Mouse (Mus musculus) duodenum, adult 2 months (tissue): ENCODE measurements around the gene Srsf12. TPM values are rescaled to one million over a fixed set of nuclear protein-coding genes. Genes with fewer than 3 reads are reported as not detected.

ENCODE experiments used
- polyA plus RNA-seq: library from polyadenylated mRNA; depleted of rRNA; stranded (reverse); fragments of >200 nt; gene quantifications from 2 replicates; pipeline ENCODE4 v1.2.3, GENCODE M21; 2012; ENCODE audit warnings: low replicate concordance; rRNA removed

The Srsf12 gene
- polyA plus RNA-seq = not detected in 2 replicates

DNA sequence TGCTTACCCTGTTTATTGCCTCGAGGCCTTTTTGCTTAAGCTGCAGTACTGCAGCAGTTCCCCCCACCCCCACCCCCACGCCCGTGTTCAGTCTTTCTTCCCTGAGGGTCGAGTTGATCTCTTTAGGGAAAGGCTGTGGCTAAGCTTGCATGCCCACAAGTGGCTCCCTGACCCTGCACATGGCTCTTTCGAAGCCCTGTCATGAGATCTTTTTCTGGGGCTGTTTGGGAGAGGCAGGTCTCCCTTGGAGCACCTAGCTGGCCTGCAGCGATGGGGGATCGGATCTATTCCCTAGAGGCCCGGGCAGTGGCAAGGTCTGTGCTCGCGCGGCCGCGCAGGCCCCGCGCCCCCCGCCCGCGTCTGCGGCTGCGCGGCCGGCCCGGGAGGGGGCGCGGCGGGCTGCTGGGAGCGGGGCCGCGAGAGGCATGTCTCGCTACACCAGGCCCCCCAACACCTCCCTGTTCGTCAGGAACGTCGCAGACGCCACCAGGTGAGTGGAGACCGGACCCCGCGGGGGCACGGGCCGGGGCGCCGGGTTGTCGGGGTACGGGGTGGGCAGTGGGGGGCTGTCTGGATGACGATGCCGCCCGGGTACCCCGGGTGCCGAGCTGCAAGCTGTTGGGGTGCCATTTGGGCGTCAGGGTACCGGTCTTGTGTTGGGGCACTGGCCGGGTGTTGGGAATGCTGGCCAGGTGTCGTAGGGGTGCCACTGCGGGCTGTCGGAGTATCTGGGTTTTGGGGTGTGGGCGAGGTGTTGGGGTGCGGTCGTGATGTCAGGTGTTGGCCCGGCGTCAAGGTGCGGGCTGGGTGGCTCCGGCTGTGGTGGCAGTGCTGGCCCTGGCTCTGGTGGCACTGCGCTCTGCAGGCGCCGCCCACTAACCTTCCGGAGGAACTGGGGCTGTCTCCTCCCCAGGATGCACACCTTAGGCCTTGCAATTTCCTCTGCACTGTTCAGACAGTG is at the start of gene Srsf12:
TSS of gene Srsf12 (plus strand) at position 111 of the 961 bp plus-strand sequence.

DNA sequence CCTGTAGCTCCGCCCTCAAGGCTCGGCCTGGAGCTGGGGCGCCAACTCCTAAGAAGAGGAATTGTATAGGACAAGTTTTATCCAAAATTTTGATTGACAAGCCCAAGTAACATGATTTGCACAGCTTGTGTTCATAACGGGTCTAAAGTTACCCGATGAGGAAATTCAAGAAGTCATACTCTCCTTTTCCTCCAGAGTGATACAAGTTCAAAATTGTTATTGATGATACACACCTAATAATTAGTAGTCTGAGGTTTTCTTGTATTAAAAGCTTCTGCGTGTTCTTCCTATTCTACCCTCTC is 19.1 kb upstream of the Srsf12 start, which contains the start of gene Pm20d2:
TSS of gene Pm20d2 (minus strand) at position 3 of the 302 bp plus-strand sequence.

Other genes with a start within 250 kb of the Srsf12 start
- gene Rragd, start 226.0 kb upstream of the Srsf12 start, polyA plus RNA-seq = 7.3 and 13.6 TPM in 2 replicates
- gene Ube2j1, start 177.6 kb upstream of the Srsf12 start, polyA plus RNA-seq = 10.7 and 10.9 TPM in 2 replicates
- gene Gabrr2, start 146.0 kb upstream of the Srsf12 start, polyA plus RNA-seq = 0.53 and 0.95 TPM in 2 replicates
- gene Gabrr1, start 76.5 kb upstream of the Srsf12 start, polyA plus RNA-seq = not detected in 2 replicates
- gene Pm20d2, start 19.3 kb upstream of the Srsf12 start, polyA plus RNA-seq = 5.9 and 7.7 TPM in 2 replicates
- gene Pnrc1, start 81.2 kb downstream of the Srsf12 start, polyA plus RNA-seq = 91.7 and 553 TPM in 2 replicates
- gene Rngtt, start 101.3 kb downstream of the Srsf12 start, polyA plus RNA-seq = 0.78 and 1.0 TPM in 2 replicates